Mouse (Mus musculus) midbrain, embryonic 14.5 days (tissue): ENCODE results near the gene Hexb. TPM values are rescaled to one million over a fixed set of nuclear protein-coding genes. Genes with fewer than 3 reads are reported as not detected.
"Not testable (repeated sequence)": the region's sequence is repeated elsewhere in the genome, so short reads cannot be mapped to it uniquely, and the experiment has no call there.

ENCODE experiments used
- ATAC-seq: fragments of 200-750 bp; cut with Nextera tagmentation; 2 replicates; pipeline ENCODE4 v1.8.0; 2017; ENCODE audit warnings: moderate number of reproducible peaks, moderate library complexity; ENCODE audit not compliant: low FRiP score, low TSS enrichment
- DNase-seq: peaks from one replicate; pipeline ENCODE4 v3.0.0-alpha.2; 2015
- H3K27ac ChIP-seq: fragments of 300-500 bp; sonication (generic); replicated peaks from 2 replicates; pipeline ENCODE4 v1.5.1; 2014; ENCODE audit warnings: mild to moderate bottlenecking, low read depth, low read length, moderate library complexity
- H3K27me3 ChIP-seq: fragments of 300-500 bp; sonication (generic); 2 replicates; pipeline ENCODE4 v1.6.1; 2014; ENCODE audit warnings: low read length, control low read depth, mixed read lengths; ENCODE audit not compliant: control insufficient read depth, insufficient read depth
- H3K36me3 ChIP-seq: fragments of 300-500 bp; sonication (generic); 2 replicates; pipeline ENCODE4 v1.6.1; 2014; ENCODE audit warnings: low read length, control low read depth; ENCODE audit not compliant: control insufficient read depth, insufficient read depth
- H3K4me1 ChIP-seq: fragments of 300-500 bp; sonication (generic); 2 replicates; pipeline ENCODE4 v1.6.1; 2014; ENCODE audit warnings: mild to moderate bottlenecking, antibody characterized with exemption, low read length, control low read depth; ENCODE audit not compliant: control insufficient read depth, insufficient read depth
- H3K4me2 ChIP-seq: fragments of 300-500 bp; sonication (generic); 2 replicates; pipeline ENCODE4 v1.6.1; 2014; ENCODE audit warnings: mild to moderate bottlenecking, low read length, moderate library complexity
- H3K4me3 ChIP-seq: fragments of 300-500 bp; sonication (generic); replicated peaks from 2 replicates; pipeline ENCODE4 v1.5.1; 2014; ENCODE audit warnings: low read depth, low read length
- H3K9ac ChIP-seq: fragments of 300-500 bp; sonication (generic); replicated peaks from 2 replicates; pipeline ENCODE4 v1.6.1; 2014; ENCODE audit warnings: mild to moderate bottlenecking, low read length, moderate library complexity
- H3K9me3 ChIP-seq: fragments of 300-500 bp; sonication (generic); 2 replicates; pipeline ENCODE4 v1.6.1; 2016; ENCODE audit warnings: low read length, control low read depth, mixed read lengths; ENCODE audit not compliant: control insufficient read depth
- WGBS: fragments of 180-500 bp; shearing (Covaris S2); extraction: QIAGEN DNeasy Blood & Tissue Kit; methylation state at CpG from one replicate; pipeline ENCODE4 v1.1.7; 2014; 5-methylcytosine and 5-hydroxymethylcytosine counted together
- polyA plus RNA-seq: library from polyadenylated mRNA; unstranded; fragments of >200 nt; fragmentation: Nextera tagmentation; extraction: Ambion mirVana; gene quantifications from 2 replicates; pipeline ENCODE4 v1.2.1, GENCODE M21; 2014

Hexb gene
- polyA plus RNA-seq, 1 experiment from 2014 or later = 38.7 TPM

GRCm38 (mm10) chr13:97137466-97138400, 60.4 kb downstream of the Hexb start, which contains the start of the genes Gfm2 and Nsa2:
TSS of gene Gfm2 (plus strand) at chr13:97137937.
TSS of gene Nsa2 (minus strand) at chr13:97137937.
- no peaks in the 10 kb centered on the region for H3K9me3 ChIP-seq
- ATAC-seq (peak; percentile 95), DNase-seq (peak; percentile 96)
- H3K4me2 ChIP-seq = peak within 1 kb of the TSS; percentile 66
- no peaks in the 10 kb centered on the region for H3K27me3 ChIP-seq
- peaks cover 11% of the 10 kb centered on the region for H3K4me1 ChIP-seq
- WGBS = under 1% methylated on average over 57 of the region's 57 CpGs
- peaks cover 17% of the 10 kb centered on the region for H3K36me3 ChIP-seq
- H3K9ac ChIP-seq = peak within 1 kb of the TSS; percentile 88
- H3K27ac ChIP-seq = peak within 1 kb of the TSS; percentile 89
- H3K4me3 ChIP-seq = peak within 1 kb of the TSS; percentile 80

- H3K4me2 ChIP-seq, H3K9ac ChIP-seq, H3K4me1 ChIP-seq, H3K9me3 ChIP-seq, H3K27ac ChIP-seq, H3K27me3 ChIP-seq, DNase-seq, ATAC-seq, H3K4me3 ChIP-seq: not testable (repeated sequence)
- WGBS = no CpG with 5 or more reads among the region's 2 CpGs
- peaks cover 45% of the 10 kb centered on the region for H3K36me3 ChIP-seq
Measured at GRCm38 (mm10) chr13:97130413-97130812, 67.7 kb downstream of the Hexb start.

- H3K4me1 ChIP-seq, H3K4me2 ChIP-seq, H3K9me3 ChIP-seq, H3K4me3 ChIP-seq, H3K9ac ChIP-seq, H3K27ac ChIP-seq, ATAC-seq, DNase-seq, H3K27me3 ChIP-seq: not testable (repeated sequence)
- 86% methylated on average over 2 of the region's 4 CpGs for WGBS
- peaks cover 44% of the 10 kb centered on the region for H3K36me3 ChIP-seq
Measured at GRCm38 (mm10) chr13:97129654-97130053, 68.5 kb downstream of the Hexb start.

Other genes with a start within 250 kb of the Hexb start
- gene 1700029F12Rik, start 164.0 kb downstream of the Hexb start, polyA plus RNA-seq = not detected in 2 replicates
- 32.7 and 37.9 TPM in 2 replicates for gene Fam169a, start 131.1 kb downstream of the Hexb start, polyA plus RNA-seq
- gene Gm6169, start 99.1 kb downstream of the Hexb start, polyA plus RNA-seq = 0.61 and 1.1 TPM in 2 replicates
- gene Gfm2, start 60.4 kb downstream of the Hexb start, polyA plus RNA-seq = 26.9 and 36.5 TPM in 2 replicates
- gene Nsa2, start 60.4 kb downstream of the Hexb start, polyA plus RNA-seq = 46.1 and 48.1 TPM in 2 replicates
- gene Enc1, start 42.7 kb upstream of the Hexb start, polyA plus RNA-seq = 94.2 and 99.0 TPM in 2 replicates